Mouse (Mus musculus) kidney, postnatal 36 days (tissue): Measurements from ENCODE around the gene Coq8a.
A peak's percentile ranks its signal among the peaks of the same experiment; 100 is the strongest.

Experiments
- DNase-seq, 2 experiments: peaks; one replicate each; pipeline ENCODE4 v3.0.0; 2021 to 2022; ENCODE audit warnings: mixed read lengths in 2 of 2

Coq8a gene

GRCm38 (mm10) chr1:180173017-180173416, 26.4 kb downstream of the Coq8a start:
- no peak for DNase-seq

- DNase-seq: no peak
Observed at GRCm38 (mm10) chr1:180172600-180172999, 26.8 kb downstream of the Coq8a start.

- no peak for DNase-seq
Observed at GRCm38 (mm10) chr1:180171883-180172282, 27.5 kb downstream of the Coq8a start.

GRCm38 (mm10) chr1:180170071-180170470, 29.3 kb downstream of the Coq8a start:
- DNase-seq: no peak

- no peak for DNase-seq
Observed at GRCm38 (mm10) chr1:180169161-180169560, 30.2 kb downstream of the Coq8a start.

GRCm38 (mm10) chr1:180168294-180168693, 31.1 kb downstream of the Coq8a start:
- no peak for DNase-seq

GRCm38 (mm10) chr1:180166533-180166932, 32.9 kb downstream of the Coq8a start:
- no peak for DNase-seq

- DNase-seq: no peak
Observed at GRCm38 (mm10) chr1:180162986-180163385, 36.4 kb downstream of the Coq8a start.

- DNase-seq: no peak
Observed at GRCm38 (mm10) chr1:180161566-180162355, 37.6 kb downstream of the Coq8a start.

GRCm38 (mm10) chr1:180161160-180161559, 38.2 kb downstream of the Coq8a start:
- no peak for DNase-seq

- DNase-seq: no peak
Observed at GRCm38 (mm10) chr1:180160545-180160944, 38.9 kb downstream of the Coq8a start.

GRCm38 (mm10) chr1:180158648-180159047, 40.8 kb downstream of the Coq8a start:
- DNase-seq: no peak

- DNase-seq: no peak
Observed at GRCm38 (mm10) chr1:180151191-180151590, 48.2 kb downstream of the Coq8a start.

GRCm38 (mm10) chr1:180148563-180148962, 50.8 kb downstream of the Coq8a start:
- DNase-seq: no peak

GRCm38 (mm10) chr1:180148036-180148435, 51.4 kb downstream of the Coq8a start:
- no peak for DNase-seq

GRCm38 (mm10) chr1:180140970-180141369, 58.4 kb downstream of the Coq8a start:
- DNase-seq: no peak

GRCm38 (mm10) chr1:180139158-180139557, 60.2 kb downstream of the Coq8a start:
- no peak for DNase-seq

GRCm38 (mm10) chr1:180132187-180132586, 67.2 kb downstream of the Coq8a start:
- DNase-seq: no peak

GRCm38 (mm10) chr1:180131402-180131801, 68.0 kb downstream of the Coq8a start:
- DNase-seq: no peak

- DNase-seq: no peak
Observed at GRCm38 (mm10) chr1:180128077-180128792, 71.2 kb downstream of the Coq8a start.

GRCm38 (mm10) chr1:180118233-180118632, 81.2 kb downstream of the Coq8a start:
- DNase-seq: no peak

- DNase-seq: peak; percentile 9 to 66
Observed at GRCm38 (mm10) chr1:180116525-180116924, 82.9 kb downstream of the Coq8a start.
